Mouse (Mus musculus) retina, postnatal 1 day (tissue): ENCODE measurements around the gene Arl15.
A peak's percentile ranks its signal among the peaks of the same experiment; 100 is the strongest.

Source experiments
- DNase-seq: peaks from one replicate; pipeline ENCODE4 v3.0.0-alpha.2; 2012

Arl15 gene

GRCm38 (mm10) chr13:113938561-113938960 lies 144.3 kb downstream of the Arl15 start:
- no peak for DNase-seq

- DNase-seq, result no peak
These were observed 144.8 kb downstream of the Arl15 start for GRCm38 (mm10) chr13:113939097-113939496.

- no peak for DNase-seq
These were observed 145.4 kb downstream of the Arl15 start for GRCm38 (mm10) chr13:113939681-113940080.

- no peak for DNase-seq
These were observed 145.8 kb downstream of the Arl15 start for GRCm38 (mm10) chr13:113940151-113940550.

- peak; percentile 83 for DNase-seq
These were observed 147.6 kb downstream of the Arl15 start for GRCm38 (mm10) chr13:113941943-113942342.

- no peak for DNase-seq
These were observed 153.2 kb downstream of the Arl15 start for GRCm38 (mm10) chr13:113947546-113947945.

- no peak for DNase-seq
These were observed 155.4 kb downstream of the Arl15 start for GRCm38 (mm10) chr13:113949708-113950107.

- no peak for DNase-seq
These were observed 155.8 kb downstream of the Arl15 start for GRCm38 (mm10) chr13:113950131-113950530.

- DNase-seq, result no peak
These were observed 163.1 kb downstream of the Arl15 start for GRCm38 (mm10) chr13:113957438-113957837.

- DNase-seq, result no peak
These were observed 170.6 kb downstream of the Arl15 start for GRCm38 (mm10) chr13:113964945-113965344.

GRCm38 (mm10) chr13:113970706-113971105 lies 176.4 kb downstream of the Arl15 start:
- no peak for DNase-seq

- no peak for DNase-seq
These were observed 178.1 kb downstream of the Arl15 start for GRCm38 (mm10) chr13:113972401-113972800.

- peak; percentile 52 for DNase-seq
These were observed 180.6 kb downstream of the Arl15 start for GRCm38 (mm10) chr13:113974866-113975265.

- DNase-seq, result peak; percentile 88
These were observed 181.4 kb downstream of the Arl15 start for GRCm38 (mm10) chr13:113975722-113976121.

- no peak for DNase-seq
These were observed 182.6 kb downstream of the Arl15 start for GRCm38 (mm10) chr13:113976936-113977335.

- DNase-seq, result peak; percentile 24
These were observed 186.6 kb downstream of the Arl15 start for GRCm38 (mm10) chr13:113980739-113981460.

- peak; percentile 68 for DNase-seq
These were observed 187.2 kb downstream of the Arl15 start for GRCm38 (mm10) chr13:113981461-113982000.

GRCm38 (mm10) chr13:113983633-113984032 lies 189.3 kb downstream of the Arl15 start:
- peak; percentile 54 for DNase-seq

- no peak for DNase-seq
These were observed 190.2 kb downstream of the Arl15 start for GRCm38 (mm10) chr13:113984491-113984890.

GRCm38 (mm10) chr13:113986864-113987562 lies 192.7 kb downstream of the Arl15 start:
- no peak for DNase-seq

- no peak for DNase-seq
These were observed 195.9 kb downstream of the Arl15 start for GRCm38 (mm10) chr13:113990247-113990646.

- no peak for DNase-seq
These were observed 196.4 kb downstream of the Arl15 start for GRCm38 (mm10) chr13:113990701-113991100.

GRCm38 (mm10) chr13:113993066-113993465 lies 198.8 kb downstream of the Arl15 start:
- DNase-seq, result no peak

GRCm38 (mm10) chr13:113994586-113994985 lies 200.3 kb downstream of the Arl15 start:
- DNase-seq, result no peak
